Mouse (Mus musculus) kidney, embryonic 15.5 days (tissue): ENCODE measurements at regions not wholly inside any gene's neighbourhood (a gene's known extent, or its start where the extent isn't known, plus 50 kb on each side); places are given as distances from the start of the nearest gene placed in this dataset.

Experiments
- ATAC-seq: fragments of 200-750 bp; cut with Nextera tagmentation; replicated peaks from 2 replicates; pipeline ENCODE4 v1.8.0; 2017; ENCODE audit warnings: moderate TSS enrichment; ENCODE audit not compliant: low FRiP score
- H3K27ac ChIP-seq: fragments of 300-500 bp; sonication (generic); 2 replicates; pipeline ENCODE4 v1.5.1; 2015; ENCODE audit warnings: mild to moderate bottlenecking, inconsistent platforms
- H3K27me3 ChIP-seq: fragments of 300-500 bp; sonication (generic); 2 replicates; pipeline ENCODE4 v1.6.1; 2015; ENCODE audit warnings: inconsistent platforms
- H3K36me3 ChIP-seq: fragments of 300-500 bp; sonication (generic); 2 replicates; pipeline ENCODE4 v1.6.1; 2015; ENCODE audit warnings: inconsistent platforms
- H3K4me1 ChIP-seq: fragments of 300-500 bp; sonication (generic); 2 replicates; pipeline ENCODE4 v1.6.1; 2015; ENCODE audit warnings: inconsistent platforms
- H3K4me2 ChIP-seq: fragments of 300-500 bp; sonication (generic); 2 replicates; pipeline ENCODE4 v1.6.1; 2015; ENCODE audit warnings: moderate library complexity, mild to moderate bottlenecking, inconsistent platforms
- H3K4me3 ChIP-seq: fragments of 300-500 bp; sonication (generic); replicated peaks from 2 replicates; pipeline ENCODE4 v1.5.1; 2015; ENCODE audit warnings: mild to moderate bottlenecking, inconsistent platforms
- H3K9ac ChIP-seq: fragments of 300-500 bp; sonication (generic); 2 replicates; pipeline ENCODE4 v1.6.1; 2015; ENCODE audit warnings: mild to moderate bottlenecking, inconsistent platforms
- H3K9me3 ChIP-seq: fragments of 300-500 bp; sonication (generic); replicated peaks from 2 replicates; pipeline ENCODE4 v1.6.1; 2016; ENCODE audit warnings: inconsistent platforms
- WGBS: fragments of 180-500 bp; shearing (Covaris S2); methylation state at CpG from one replicate; pipeline ENCODE4 v1.1.7; 2015; ENCODE audit warnings: mixed read lengths; 5-methylcytosine and 5-hydroxymethylcytosine counted together

- no peak overlapping the region for H3K27ac ChIP-seq
- H3K9ac ChIP-seq: no peak overlapping the region
- H3K27me3 ChIP-seq: no peaks in the 10 kb centered on the region
- WGBS: 73% methylated on average over 7 of the region's 7 CpGs
- no peaks in the 10 kb centered on the region for H3K36me3 ChIP-seq
- no peaks in the 10 kb centered on the region for H3K4me1 ChIP-seq
- H3K4me3 ChIP-seq: no peak overlapping the region
- ATAC-seq: no peak
- H3K9me3 ChIP-seq: no peaks in the 10 kb centered on the region
- H3K4me2 ChIP-seq: no peak overlapping the region
Observed at GRCm38 (mm10) chr15:28081147-28081546, 55.5 kb upstream of the Trio start.

GRCm38 (mm10) chr15:28082411-28082810, 56.8 kb upstream of the Trio start:
- H3K4me1 ChIP-seq: no peaks in the 10 kb centered on the region
- H3K27ac ChIP-seq: no peak overlapping the region
- ATAC-seq: no peak
- H3K4me2 ChIP-seq: no peak overlapping the region
- WGBS: 87% methylated on average over 5 of the region's 5 CpGs
- no peaks in the 10 kb centered on the region for H3K36me3 ChIP-seq
- H3K4me3 ChIP-seq: no peak overlapping the region
- no peak overlapping the region for H3K9ac ChIP-seq
- H3K9me3 ChIP-seq: no peaks in the 10 kb centered on the region
- H3K27me3 ChIP-seq: no peaks in the 10 kb centered on the region

GRCm38 (mm10) chr15:28105956-28106355, 80.3 kb upstream of the Trio start:
- no peaks in the 10 kb centered on the region for H3K4me1 ChIP-seq
- no peak for ATAC-seq
- no peaks in the 10 kb centered on the region for H3K27me3 ChIP-seq
- H3K36me3 ChIP-seq: no peaks in the 10 kb centered on the region
- 60% methylated on average over 5 of the region's 5 CpGs for WGBS
- no peaks in the 10 kb centered on the region for H3K9me3 ChIP-seq
- peak overlapping the region; percentile 7; the same call in 1 of the 2 replicates for H3K27ac ChIP-seq
- no peak overlapping the region for H3K4me3 ChIP-seq
- no peak overlapping the region for H3K4me2 ChIP-seq
- no peak overlapping the region for H3K9ac ChIP-seq

- Histone ChIP-seq H3K36me3 (no peaks in the 10 kb centered on the region), H3K4me2 (no peak overlapping the region), H3K4me1 (0 out of 2 replicates have a peak, but pooled peaks cover 4% of the 10 kb centered on the region), H3K9ac (no peak overlapping the region), H3K27ac (no peak overlapping the region), H3K4me3 (no peak overlapping the region), H3K27me3 (no peaks in the 10 kb centered on the region), H3K9me3 (no peaks in the 10 kb centered on the region)
- ATAC-seq: no peak
- 71% methylated on average over 8 of the region's 8 CpGs for WGBS
Observed at GRCm38 (mm10) chr15:28109916-28110315, 84.3 kb upstream of the Trio start.

- Histone ChIP-seq H3K9me3 (no peaks in the 10 kb centered on the region), H3K36me3 (no peaks in the 10 kb centered on the region), H3K4me3 (no peak overlapping the region), H3K27me3 (no peaks in the 10 kb centered on the region), H3K27ac (peak overlapping the region; percentile 57; the same call in 1 of the 2 replicates), H3K9ac (no peak overlapping the region), H3K4me1 (0 out of 2 replicates have a peak, but pooled peaks cover 4% of the 10 kb centered on the region), H3K4me2 (no peak overlapping the region)
- ATAC-seq: no peak
- WGBS: 70% methylated on average over 4 of the region's 4 CpGs
Observed at GRCm38 (mm10) chr15:28113491-28113890, 87.8 kb upstream of the Trio start.

GRCm38 (mm10) chr15:28114180-28114747, 88.6 kb upstream of the Trio start:
- peak; percentile 90 for ATAC-seq
- no peaks in the 10 kb centered on the region for H3K36me3 ChIP-seq
- no peaks in the 10 kb centered on the region for H3K27me3 ChIP-seq
- WGBS: 48% methylated on average over 6 of the region's 6 CpGs
- H3K9ac ChIP-seq: no peak overlapping the region
- H3K4me1 ChIP-seq: 0 out of 2 replicates have a peak, but pooled peaks cover 4% of the 10 kb centered on the region
- peak overlapping the region; percentile 57 for H3K27ac ChIP-seq
- H3K4me2 ChIP-seq: no peak overlapping the region
- no peak overlapping the region for H3K4me3 ChIP-seq
- H3K9me3 ChIP-seq: no peaks in the 10 kb centered on the region

- no peak for ATAC-seq
- no peaks in the 10 kb centered on the region for H3K4me1 ChIP-seq
- H3K9ac ChIP-seq: no peak overlapping the region
- no peaks in the 10 kb centered on the region for H3K36me3 ChIP-seq
- H3K4me3 ChIP-seq: no peak overlapping the region
- H3K27me3 ChIP-seq: no peaks in the 10 kb centered on the region
- H3K4me2 ChIP-seq: no peak overlapping the region
- WGBS: 75% methylated on average over 3 of the region's 3 CpGs
- H3K9me3 ChIP-seq: no peaks in the 10 kb centered on the region
- H3K27ac ChIP-seq: no peak overlapping the region
Observed at GRCm38 (mm10) chr15:28126846-28127245, 76.7 kb upstream of the Dnah5 start.

- H3K36me3 ChIP-seq: no peaks in the 10 kb centered on the region
- H3K9ac ChIP-seq: no peak overlapping the region
- H3K27me3 ChIP-seq: no peaks in the 10 kb centered on the region
- no peak overlapping the region for H3K4me3 ChIP-seq
- 94% methylated on average over 7 of the region's 7 CpGs for WGBS
- no peaks in the 10 kb centered on the region for H3K9me3 ChIP-seq
- H3K27ac ChIP-seq: no peak overlapping the region
- no peak for ATAC-seq
- H3K4me2 ChIP-seq: no peak overlapping the region
- peaks cover 7% of the 10 kb centered on the region for H3K4me1 ChIP-seq
Observed at GRCm38 (mm10) chr15:28129536-28129935, 74.0 kb upstream of the Dnah5 start.

- no peak overlapping the region for H3K9ac ChIP-seq
- no peak overlapping the region for H3K4me2 ChIP-seq
- no peaks in the 10 kb centered on the region for H3K36me3 ChIP-seq
- H3K9me3 ChIP-seq: no peaks in the 10 kb centered on the region
- ATAC-seq: no peak
- H3K27ac ChIP-seq: no peak overlapping the region
- peaks cover 7% of the 10 kb centered on the region for H3K4me1 ChIP-seq
- H3K27me3 ChIP-seq: no peaks in the 10 kb centered on the region
- no peak overlapping the region for H3K4me3 ChIP-seq
- WGBS: 83% methylated on average over 4 of the region's 4 CpGs
Observed at GRCm38 (mm10) chr15:28131546-28131945, 72.0 kb upstream of the Dnah5 start.

GRCm38 (mm10) chr15:28133171-28133810, 70.3 kb upstream of the Dnah5 start:
- H3K4me2 ChIP-seq: no peak overlapping the region
- WGBS: 61% methylated on average over 10 of the region's 10 CpGs
- H3K9me3 ChIP-seq: no peaks in the 10 kb centered on the region
- 0 out of 2 replicates have a peak overlapping the region, but pooled peaks have one; percentile 3 for H3K27ac ChIP-seq
- H3K4me1 ChIP-seq: peaks cover 7% of the 10 kb centered on the region
- ATAC-seq: 0 out of 2 replicates have a peak, but pooled peaks have one; percentile 46
- H3K27me3 ChIP-seq: no peaks in the 10 kb centered on the region
- no peak overlapping the region for H3K4me3 ChIP-seq
- no peaks in the 10 kb centered on the region for H3K36me3 ChIP-seq
- H3K9ac ChIP-seq: no peak overlapping the region

GRCm38 (mm10) chr15:28134206-28134605, 69.3 kb upstream of the Dnah5 start:
- H3K9me3 ChIP-seq: no peaks in the 10 kb centered on the region
- no peak overlapping the region for H3K4me3 ChIP-seq
- no peak overlapping the region for H3K4me2 ChIP-seq
- H3K4me1 ChIP-seq: peaks cover 7% of the 10 kb centered on the region
- H3K27ac ChIP-seq: no peak overlapping the region
- no peaks in the 10 kb centered on the region for H3K27me3 ChIP-seq
- no peaks in the 10 kb centered on the region for H3K36me3 ChIP-seq
- WGBS: 57% methylated on average over 2 of the region's 2 CpGs
- no peak overlapping the region for H3K9ac ChIP-seq
- no peak for ATAC-seq

- WGBS: 90% methylated on average over 2 of the region's 2 CpGs
Observed at GRCm38 (mm10) chr15:28138806-28139205, 64.7 kb upstream of the Dnah5 start.

More at GRCm38 (mm10) chr15:28138806-28139205, 64.7 kb upstream of the Dnah5 start:
- no peaks in the 10 kb centered on the region for H3K27me3 ChIP-seq
- H3K4me3 ChIP-seq: no peak overlapping the region
- no peaks in the 10 kb centered on the region for H3K36me3 ChIP-seq
- H3K9me3 ChIP-seq: no peaks in the 10 kb centered on the region
- no peak overlapping the region for H3K9ac ChIP-seq
- no peak overlapping the region for H3K27ac ChIP-seq
- ATAC-seq: no peak
- 0 out of 2 replicates have a peak, but pooled peaks cover 2% of the 10 kb centered on the region for H3K4me1 ChIP-seq
- H3K4me2 ChIP-seq: no peak overlapping the region
